Mouse (Mus musculus): ENCODE measurements around the gene Slc1a2. TPM values are rescaled to one million over a fixed set of nuclear protein-coding genes. Genes with fewer than 3 reads are reported as not detected.

Slc1a2 gene
- 1.7 TPM for polyA plus RNA-seq (2014; fragmentation: Illumina TruSeq; extraction: RNeasy Lipid Tissue Mini Kit (QIAGEN cat#74804); ENCODE audit: low read depth, low replicate concordance)

DNA sequence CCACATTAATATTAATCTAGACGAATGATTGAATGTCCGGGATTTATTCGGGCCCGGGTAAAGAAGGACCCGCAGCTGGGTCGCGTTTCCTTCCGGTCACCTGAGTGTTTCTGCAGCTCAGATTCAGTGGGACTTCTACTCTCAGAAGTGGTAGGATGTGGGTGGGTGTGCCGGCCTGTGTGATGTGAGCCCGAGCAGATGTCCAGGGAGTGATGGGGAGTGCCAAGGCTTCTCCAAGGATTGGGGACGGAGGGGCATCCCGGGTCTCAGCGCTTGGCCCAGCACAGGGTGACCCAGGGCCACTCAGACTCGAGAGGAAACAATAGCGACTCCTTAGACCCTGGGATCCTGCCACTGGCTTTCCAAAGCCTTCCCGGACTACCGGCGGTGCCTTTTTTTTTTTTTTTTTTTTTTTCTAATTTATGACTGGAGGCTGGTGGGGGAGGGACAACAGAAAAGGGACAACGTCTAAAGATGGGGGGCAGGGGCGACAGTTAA, at the start of gene Slc1a2:
Gene Slc1a2 (plus strand): TSS at position 497 of the 498 bp plus-strand sequence.

Other genes starting within 250 kb of the Slc1a2 start
- gene Fjx1, start 206.2 kb upstream of the Slc1a2 start, polyA plus RNA-seq (2014; fragmentation: Illumina TruSeq; extraction: RNeasy Lipid Tissue Mini Kit (QIAGEN cat#74804); ENCODE audit: low read depth, low replicate concordance): 0.24 TPM
- gene Pamr1, start 108.6 kb upstream of the Slc1a2 start, polyA plus RNA-seq (2014; fragmentation: Illumina TruSeq; extraction: RNeasy Lipid Tissue Mini Kit (QIAGEN cat#74804); ENCODE audit: low read depth, low replicate concordance): 2.4 TPM
- gene Cd44, start 243.0 kb downstream of the Slc1a2 start, polyA plus RNA-seq (2014; fragmentation: Illumina TruSeq; extraction: RNeasy Lipid Tissue Mini Kit (QIAGEN cat#74804); ENCODE audit: low read depth, low replicate concordance): 6.3 TPM

Measured in heart, adult 10 weeks (tissue).